Mouse (Mus musculus): ENCODE measurements at regions not wholly inside any gene's neighbourhood (a gene's known extent, or its start where the extent isn't known, plus 50 kb on each side); places are given as distances from the start of the nearest gene placed in this dataset.

- DNase-seq (ENCODE audit: low spot score) = no peak
These were observed 84.3 kb downstream of the Tmem168 start for GRCm38 (mm10) chr6:13523463-13524202.

GRCm38 (mm10) chr6:13514126-13514525 is 93.8 kb downstream of the Tmem168 start:
- DNase-seq (ENCODE audit: low spot score) = no peak

GRCm38 (mm10) chr6:13476493-13477129 is 131.3 kb downstream of the Tmem168 start:
- DNase-seq (ENCODE audit: low spot score) = no peak

- DNase-seq (ENCODE audit: low spot score) = peak; percentile 11
These were observed 158.6 kb downstream of the Tmem168 start for GRCm38 (mm10) chr6:13449160-13449787.

- peak; percentile 22 for DNase-seq (ENCODE audit: low spot score)
These were observed 189.0 kb upstream of the Vwde start for GRCm38 (mm10) chr6:13413768-13414167.

GRCm38 (mm10) chr6:13413092-13413491 is 188.3 kb upstream of the Vwde start:
- no peak for DNase-seq (ENCODE audit: low spot score)

- DNase-seq (ENCODE audit: low spot score) = no peak
These were observed 159.7 kb upstream of the Vwde start for GRCm38 (mm10) chr6:13384469-13384868.

GRCm38 (mm10) chr6:13383211-13383610 is 158.4 kb upstream of the Vwde start:
- DNase-seq (ENCODE audit: low spot score) = no peak

GRCm38 (mm10) chr6:13380819-13381218 is 156.1 kb upstream of the Vwde start:
- DNase-seq (ENCODE audit: low spot score) = no peak

GRCm38 (mm10) chr6:13379727-13380126 is 155.0 kb upstream of the Vwde start:
- no peak for DNase-seq (ENCODE audit: low spot score)

- DNase-seq (ENCODE audit: low spot score) = no peak
These were observed 149.1 kb upstream of the Vwde start for GRCm38 (mm10) chr6:13373896-13374295.

- no peak for DNase-seq (ENCODE audit: low spot score)
These were observed 145.0 kb upstream of the Vwde start for GRCm38 (mm10) chr6:13369709-13370296.

Data from left cerebral cortex, adult 11 months (tissue).